Mouse (Mus musculus) common myeloid progenitor, adult 5-6 weeks (primary cell): ENCODE results near the gene Tmem59. TPM values are rescaled to one million over a fixed set of nuclear protein-coding genes. Genes with fewer than 3 reads are reported as not detected.

Experiments used
- ATAC-seq: replicated peaks from 2 replicates; pipeline ENCODE4 v1.8.0; 2016; ENCODE audit warnings: low read depth, mild to moderate bottlenecking, moderate TSS enrichment, inconsistent platforms; ENCODE audit not compliant: poor library complexity, severe bottlenecking
- total RNA-seq: library from RNA; stranded (forward); fragments of 200-1000, 187-1606 nt; gene quantifications from 2 replicates; pipeline ENCODE4 v1.2.3, GENCODE M21; 2017

Tmem59 gene
- total RNA-seq = 115 and 141 TPM in 2 replicates

GRCm38 (mm10) chr4:107178182-107178829 lies at the start of gene Tmem59:
TSS of gene Tmem59 (plus strand) at chr4:107178399.
- ATAC-seq = peak; percentile 81

- no peak for ATAC-seq
These were observed 48.8 kb upstream of the Tmem59 start for GRCm38 (mm10) chr4:107129373-107129772.

- no peak for ATAC-seq
These were observed 47.7 kb upstream of the Tmem59 start for GRCm38 (mm10) chr4:107130534-107130933.

- no peak for ATAC-seq
These were observed 43.3 kb upstream of the Tmem59 start for GRCm38 (mm10) chr4:107134891-107135290.

GRCm38 (mm10) chr4:107135663-107136062 lies 42.5 kb upstream of the Tmem59 start:
- ATAC-seq = no peak

GRCm38 (mm10) chr4:107136531-107136930 lies 41.7 kb upstream of the Tmem59 start:
- no peak for ATAC-seq

GRCm38 (mm10) chr4:107138948-107139835 lies 39.0 kb upstream of the Tmem59 start:
- ATAC-seq = no peak

- ATAC-seq = peak; percentile 79
These were observed 38.2 kb upstream of the Tmem59 start for GRCm38 (mm10) chr4:107139836-107140631.

- no peak for ATAC-seq
These were observed 34.7 kb upstream of the Tmem59 start for GRCm38 (mm10) chr4:107143511-107143910.

GRCm38 (mm10) chr4:107150991-107151390 lies 27.2 kb upstream of the Tmem59 start:
- ATAC-seq = no peak

- ATAC-seq = no peak
These were observed 25.6 kb upstream of the Tmem59 start for GRCm38 (mm10) chr4:107152571-107152970.

GRCm38 (mm10) chr4:107156983-107157401 lies 21.2 kb upstream of the Tmem59 start:
- no peak for ATAC-seq

GRCm38 (mm10) chr4:107159166-107159773 lies 18.9 kb upstream of the Tmem59 start:
- no peak for ATAC-seq

GRCm38 (mm10) chr4:107160181-107160580 lies 18.0 kb upstream of the Tmem59 start:
- no peak for ATAC-seq

GRCm38 (mm10) chr4:107163341-107163740 lies 14.9 kb upstream of the Tmem59 start:
- no peak for ATAC-seq

- peak; percentile 93 for ATAC-seq
These were observed 14.2 kb upstream of the Tmem59 start for GRCm38 (mm10) chr4:107163756-107164587.

- no peak for ATAC-seq
These were observed 11.5 kb upstream of the Tmem59 start for GRCm38 (mm10) chr4:107166700-107167099.

- peak; percentile 74 for ATAC-seq
These were observed 10.4 kb upstream of the Tmem59 start for GRCm38 (mm10) chr4:107167798-107168197.

GRCm38 (mm10) chr4:107177506-107177905 lies 693 bp upstream of the Tmem59 start:
- ATAC-seq = no peak
